Mouse (Mus musculus): ENCODE measurements at regions not wholly inside any gene's neighbourhood (a gene's known extent, or its start where the extent isn't known, plus 50 kb on each side); places are given as distances from the start of the nearest gene placed in this dataset.

GRCm38 (mm10) chr15:49335523-49336040 lies 4549.1 kb upstream of the Gm7489 start:
- in situ Hi-C loops (cut with MboI, MseI), result no loop called here

GRCm38 (mm10) chr15:49347029-49347428 lies 4537.7 kb upstream of the Gm7489 start:
- in situ Hi-C loops (cut with MboI, MseI), result no loop called here

- in situ Hi-C loops (cut with MboI, MseI), result loop anchor here (25.0 kb wide), 1 partner anchor 1756 kb away; no protein-coding TSS in a partner anchor
Observed at GRCm38 (mm10) chr15:49356107-49356506, 4528.6 kb upstream of the Gm7489 start.

DNA sequence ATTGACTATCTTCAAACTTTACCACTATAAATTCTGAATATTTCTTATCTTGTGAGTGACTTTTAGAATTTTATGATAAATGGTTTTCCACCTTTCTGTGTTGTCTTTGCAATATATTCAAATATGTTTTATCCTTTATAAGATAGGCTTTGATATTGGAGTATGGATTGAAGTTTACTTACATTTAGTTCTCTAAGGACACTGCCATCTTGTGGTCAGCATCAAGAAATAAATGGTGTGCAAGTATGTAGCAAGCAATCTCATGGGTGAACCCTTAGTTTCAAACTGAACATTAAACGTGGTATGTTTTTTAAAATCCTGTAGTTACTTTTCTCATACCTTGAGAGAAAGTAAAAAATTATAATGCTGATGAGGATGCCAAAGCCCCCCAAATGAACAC lies 4488.7 kb upstream of the Gm7489 start:
- in situ Hi-C loops (cut with MboI, MseI), result no loop called here

DNA sequence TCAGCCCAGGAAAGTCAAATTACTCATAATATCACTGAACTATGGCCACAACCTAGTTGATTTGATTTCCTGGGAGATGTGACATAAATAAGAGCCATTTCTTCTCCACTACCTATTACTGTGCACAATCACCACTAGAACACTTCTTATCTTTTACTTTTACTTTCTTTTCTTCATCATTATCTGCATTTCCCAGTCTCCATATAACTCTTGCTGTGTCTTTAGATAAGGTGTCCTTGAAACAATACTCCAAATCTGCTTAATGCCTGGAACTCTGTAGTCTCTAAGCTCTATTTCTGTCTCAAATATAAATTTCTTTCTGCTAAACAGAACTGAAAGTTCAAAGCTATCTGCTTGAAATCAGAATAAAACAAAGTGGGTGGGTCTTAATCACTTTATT lies 4471.0 kb upstream of the Gm7489 start:
- in situ Hi-C loops (cut with MboI, MseI), result no loop called here

GRCm38 (mm10) chr15:49451310-49451709 lies 4433.4 kb upstream of the Gm7489 start:
- in situ Hi-C loops (cut with MboI, MseI), result no loop called here

- in situ Hi-C loops (cut with MboI, MseI), result no loop called here
Observed at GRCm38 (mm10) chr15:49484582-49484981, 4400.1 kb upstream of the Gm7489 start.

GRCm38 (mm10) chr15:49492836-49493235 lies 4391.9 kb upstream of the Gm7489 start:
- in situ Hi-C loops (cut with MboI, MseI), result no loop called here

- in situ Hi-C loops (cut with MboI, MseI), result loop anchor here (5.0 kb wide), 1 partner anchor 45 kb away; no protein-coding TSS in a partner anchor
Observed at GRCm38 (mm10) chr15:49501821-49502220, 4382.9 kb upstream of the Gm7489 start.

Measured in T-helper 1 cell (primary cell).